Mouse (Mus musculus) testis, adult 2 months (tissue): ENCODE measurements around the gene Psmg3. TPM values are rescaled to one million over a fixed set of nuclear protein-coding genes. Genes with fewer than 3 reads are reported as not detected.

Experiments
- H3K27ac ChIP-seq: fragments of 200-500 bp; 2 replicates; pipeline ENCODE4 v1.5.1; 2012; ENCODE audit warnings: low read depth, low read length; ENCODE audit not compliant: control insufficient read depth, insufficient read depth
- H3K27me3 ChIP-seq: fragments of 200-500 bp; 2 replicates; pipeline ENCODE4 v1.6.1; 2012; ENCODE audit warnings: mild to moderate bottlenecking, low read length, moderate library complexity; ENCODE audit not compliant: control insufficient read depth, insufficient read depth
- H3K36me3 ChIP-seq: fragments of 200-500 bp; 2 replicates; pipeline ENCODE4 v1.6.1; 2012; ENCODE audit warnings: mild to moderate bottlenecking, low read length; ENCODE audit not compliant: control insufficient read depth, insufficient read depth
- H3K4me1 ChIP-seq: fragments of 200-500 bp; 2 replicates; pipeline ENCODE4 v1.6.1; 2012; ENCODE audit warnings: low read length; ENCODE audit not compliant: control insufficient read depth, insufficient read depth
- H3K4me3 ChIP-seq: fragments of 200-500 bp; 2 replicates; pipeline ENCODE4 v1.5.1; 2012; ENCODE audit warnings: low read depth, mild to moderate bottlenecking, low read length, moderate library complexity, mixed read lengths; ENCODE audit not compliant: control insufficient read depth
- CTCF ChIP-seq: fragments of 200-500 bp; IDR thresholded peaks from 2 replicates; pipeline ENCODE4 v1.5.1; 2012; ENCODE audit warnings: low read depth, mild to moderate bottlenecking, inconsistent platforms, low read length, moderate library complexity; ENCODE audit not compliant: control insufficient read depth, insufficient read depth, insufficient replicate concordance
- POLR2A ChIP-seq: fragments of 200-500 bp; IDR thresholded peaks from 2 replicates; pipeline ENCODE4 v1.6.1; 2012; ENCODE audit warnings: low read depth, mild to moderate bottlenecking, inconsistent platforms, low read length, moderate library complexity; ENCODE audit not compliant: control insufficient read depth
- polyA plus RNA-seq: library from polyadenylated mRNA; depleted of rRNA; stranded (reverse); fragments of >200 nt; gene quantifications from 2 replicates; pipeline ENCODE4 v1.2.3, GENCODE M21; 2012

The Psmg3 gene
- polyA plus RNA-seq, 1 experiment = 9.9 TPM

- Histone ChIP-seq H3K27me3 (no peaks in the 10 kb centered on the region), H3K27ac (peak overlapping the region; percentile 55), H3K4me3 (no peak overlapping the region; the same call in 1 of the 2 replicates), H3K36me3 (no peaks in the 10 kb centered on the region), H3K4me1 (peaks cover 15% of the 10 kb centered on the region)
- TF ChIP-seq CTCF (no peak), POLR2A (no peak)
Measured at GRCm38 (mm10) chr5:139793338-139794089, 33.2 kb downstream of the Psmg3 start.

GRCm38 (mm10) chr5:139792966-139793337, 33.7 kb downstream of the Psmg3 start:
- H3K4me3 ChIP-seq = no peak overlapping the region; the same call in 1 of the 2 replicates
- TF ChIP-seq POLR2A (no peak), CTCF (no peak)
- H3K4me1 ChIP-seq = peaks cover 12% of the 10 kb centered on the region
- peak overlapping the region; percentile 55 for H3K27ac ChIP-seq
- no peaks in the 10 kb centered on the region for H3K36me3 ChIP-seq
- H3K27me3 ChIP-seq = no peaks in the 10 kb centered on the region

GRCm38 (mm10) chr5:139792159-139792775, 34.4 kb downstream of the Psmg3 start:
- H3K27ac ChIP-seq = peak overlapping the region; percentile 73; the same call in 1 of the 2 replicates
- peak overlapping the region; percentile 94 for H3K4me3 ChIP-seq
- no peaks in the 10 kb centered on the region for H3K27me3 ChIP-seq
- H3K4me1 ChIP-seq = peaks cover 6% of the 10 kb centered on the region
- TF ChIP-seq POLR2A (no peak), CTCF (no peak)
- no peaks in the 10 kb centered on the region for H3K36me3 ChIP-seq

DNA sequence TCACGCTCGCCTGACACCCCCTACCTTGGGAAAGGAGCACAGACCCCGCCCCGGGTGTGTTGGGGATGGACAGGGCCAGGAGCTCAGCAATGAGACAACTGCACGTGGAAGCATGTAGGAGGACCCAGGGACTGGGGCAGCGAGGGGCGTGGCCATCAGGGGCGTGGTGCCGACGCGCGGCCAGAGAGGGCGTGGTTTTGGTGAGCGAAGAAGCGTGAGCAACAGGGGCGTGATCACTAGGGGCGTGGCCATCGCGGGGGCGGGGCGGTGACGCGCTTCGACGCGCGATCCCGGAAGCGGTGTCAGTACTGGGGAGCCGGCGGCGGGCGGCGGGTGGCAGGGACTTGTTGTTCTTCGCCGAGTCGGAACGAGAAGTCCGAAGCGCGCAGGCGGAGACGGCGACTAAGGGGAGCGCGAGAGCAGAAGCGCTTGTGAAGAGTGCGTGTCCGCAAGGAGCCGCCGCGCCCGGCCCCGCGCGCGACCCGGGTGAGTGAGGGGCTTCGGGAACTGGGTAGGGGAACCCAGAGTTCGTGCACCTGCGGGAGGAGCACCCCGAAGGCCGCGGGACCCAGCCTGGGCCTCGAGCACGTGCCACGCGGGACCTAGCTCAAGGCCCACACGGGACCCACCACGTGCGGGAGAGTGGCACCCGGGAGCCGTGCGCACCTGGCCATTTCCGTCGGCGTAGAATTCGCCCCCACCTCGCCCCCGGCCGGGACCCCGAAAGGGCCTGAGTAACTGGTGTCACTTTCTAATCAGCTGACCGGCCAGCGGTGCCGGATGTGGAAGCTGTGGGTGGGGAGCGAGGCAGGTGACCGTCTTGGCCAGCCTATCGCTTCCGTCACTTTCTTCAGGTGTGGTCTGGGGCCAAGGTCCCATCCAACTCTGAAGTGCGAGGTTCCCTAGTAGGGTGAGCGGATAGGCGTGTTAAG, 35.2 kb downstream of the Psmg3 start, which contains the start of gene Mafk:
Gene Mafk (plus strand): TSS at position 287 of the 932 bp plus-strand sequence.
- H3K4me1 ChIP-seq = peaks cover 4% of the 10 kb centered on the region
- peak; percentile 77 for TF ChIP-seq POLR2A
- no peak for TF ChIP-seq CTCF
- peak within 1 kb of the TSS; percentile 94 for H3K4me3 ChIP-seq
- H3K27me3 ChIP-seq = no peaks in the 10 kb centered on the region
- H3K36me3 ChIP-seq = no peaks in the 10 kb centered on the region
- H3K27ac ChIP-seq = peak within 1 kb of the TSS; percentile 73

GRCm38 (mm10) chr5:139789466-139789865, 37.2 kb downstream of the Psmg3 start:
- H3K27ac ChIP-seq = no peak overlapping the region
- TF ChIP-seq POLR2A = no peak
- no peak for TF ChIP-seq CTCF

GRCm38 (mm10) chr5:139781406-139781805, 45.3 kb downstream of the Psmg3 start:
- Histone ChIP-seq H3K27ac (no peak overlapping the region), H3K27me3 (no peaks in the 10 kb centered on the region), H3K4me3 (no peak overlapping the region), H3K36me3 (no peaks in the 10 kb centered on the region), H3K4me1 (no peaks in the 10 kb centered on the region)
- TF ChIP-seq POLR2A (no peak), CTCF (no peak)

More at GRCm38 (mm10) chr5:139789466-139789865, 37.2 kb downstream of the Psmg3 start:
- Histone ChIP-seq H3K27me3 (no peaks in the 10 kb centered on the region), H3K36me3 (no peaks in the 10 kb centered on the region), H3K4me1 (peaks cover 4% of the 10 kb centered on the region), H3K4me3 (no peak overlapping the region)
